In genomic region chr6:28877945-28878666, GRCm38 (mm10) we compare ENCODE assay signal across 9 mouse cellular contexts. TPM values are rescaled to one million over a fixed set of nuclear protein-coding genes. Genes with fewer than 3 reads are reported as not detected.
A peak's percentile ranks its signal among the peaks of the same experiment; 100 is the strongest.
DNase-seq lines count a peak whose midpoint lies in the region; ATAC-seq lines count a peak whose summit lies in the region.
"Had no signal": no experiment of that assay in that cellular context is flagged by ENCODE, and none has a peak within 500 bp of the region (broad histone marks: within the 10 kb centered on the region; RNA-seq: fewer than 3 reads in every experiment).

No protein-coding gene starts in this region.

- ATAC-seq in heart, embryonic 13.5 days (ENCODE audit: extremely low read depth, insufficient number of reproducible peaks, low FRiP score, low TSS enrichment): no peak
- ATAC-seq in forebrain, embryonic 11.5 days (replicated peaks; ENCODE audit: low FRiP score): peak; percentile 89
- ATAC-seq in midbrain, embryonic 14.5 days (ENCODE audit: low FRiP score, low TSS enrichment): peak; percentile 73

- no peaks in the 10 kb centered on the region for H3K9me3 ChIP-seq in heart, embryonic 13.5 days
- H3K9me3 ChIP-seq in forebrain, embryonic 11.5 days (ENCODE audit: control insufficient read depth, low read length): no peaks in the 10 kb centered on the region
- H3K9me3 ChIP-seq in midbrain, embryonic 14.5 days (ENCODE audit: control insufficient read depth, low read length): no peaks in the 10 kb centered on the region
- no peaks in the 10 kb centered on the region for H3K9me3 ChIP-seq in limb, embryonic 10.5 days (replicated peaks)
- H3K9me3 ChIP-seq: stomach, embryonic 15.5 days had no signal

- no peak overlapping the region for H3K9ac ChIP-seq in heart, embryonic 13.5 days
- H3K9ac ChIP-seq in forebrain, embryonic 11.5 days (ENCODE audit: low read length): peak overlapping the region; percentile 21; the same call in 1 of the 2 replicates
- no peak overlapping the region for H3K9ac ChIP-seq in midbrain, embryonic 14.5 days (replicated peaks; ENCODE audit: low read length)
- H3K9ac ChIP-seq: stomach, embryonic 15.5 days had no signal

- H3K27ac ChIP-seq in heart, embryonic 13.5 days (replicated peaks): 0 out of 2 replicates have a peak overlapping the region, but pooled peaks have one; percentile 12
- peak overlapping the region; percentile 14; the same call in 1 of the 2 replicates for H3K27ac ChIP-seq in forebrain, embryonic 11.5 days (ENCODE audit: low read depth, low read length)
- H3K27ac ChIP-seq in midbrain, embryonic 14.5 days (replicated peaks; ENCODE audit: low read depth, low read length): peak overlapping the region; percentile 45
- no peak overlapping the region for H3K27ac ChIP-seq in limb, embryonic 10.5 days
- H3K27ac ChIP-seq: stomach, embryonic 15.5 days had no signal

- peaks cover 44% of the 10 kb centered on the region for H3K4me1 ChIP-seq in heart, embryonic 13.5 days
- peaks cover 18% of the 10 kb centered on the region for H3K4me1 ChIP-seq in forebrain, embryonic 11.5 days (replicated peaks; ENCODE audit: control insufficient read depth, insufficient read depth, low read length)
- H3K4me1 ChIP-seq in midbrain, embryonic 14.5 days (ENCODE audit: control insufficient read depth, insufficient read depth, low read length): peaks cover 37% of the 10 kb centered on the region
- H3K4me1 ChIP-seq in limb, embryonic 10.5 days: peaks cover 32% of the 10 kb centered on the region

- peaks cover 58% of the 10 kb centered on the region for H3K36me3 ChIP-seq in heart, embryonic 13.5 days
- H3K36me3 ChIP-seq in forebrain, embryonic 11.5 days (ENCODE audit: control insufficient read depth, insufficient read depth, low read length): no peaks in the 10 kb centered on the region
- no peaks in the 10 kb centered on the region for H3K36me3 ChIP-seq in midbrain, embryonic 14.5 days (ENCODE audit: control insufficient read depth, insufficient read depth, low read length)
- peaks cover 55% of the 10 kb centered on the region for H3K36me3 ChIP-seq in limb, embryonic 10.5 days
- H3K36me3 ChIP-seq: stomach, embryonic 15.5 days had no signal

- WGBS in heart, embryonic 13.5 days: 16% methylated on average over 7 of the region's 7 CpGs
- 21% methylated on average over 7 of the region's 7 CpGs for WGBS in forebrain, embryonic 11.5 days
- 19% methylated on average over 7 of the region's 7 CpGs for WGBS in midbrain, embryonic 14.5 days
- 26% methylated on average over 7 of the region's 7 CpGs for WGBS in limb, embryonic 10.5 days

- no peak for DNase-seq in heart, adult 18-20 months
- DNase-seq in CD4-positive, CD25-positive, alpha-beta regulatory T cell, adult 2 months (ENCODE audit: low read depth, low spot score): peak; percentile 54
- DNase-seq in forebrain, embryonic 11.5 days (ENCODE audit: low spot score): peak; percentile 82
- DNase-seq in midbrain, embryonic 14.5 days: peak; percentile 76
- no peak for DNase-seq in limb, embryonic 10.5 days (ENCODE audit: low spot score)
- DNase-seq in adrenal gland, adult 18-20 months (ENCODE audit: low spot score in 2 of 2): no peak
- no peak for DNase-seq in urinary bladder, postnatal 36 days (ENCODE audit: low spot score in 2 of 2)

- 0 out of 2 replicates have a peak, but pooled peaks cover 7% of the 10 kb centered on the region for H3K27me3 ChIP-seq in heart, embryonic 13.5 days (replicated peaks)
- no peaks in the 10 kb centered on the region for H3K27me3 ChIP-seq in forebrain, embryonic 11.5 days (ENCODE audit: control insufficient read depth, insufficient read depth, low read length)
- H3K27me3 ChIP-seq in midbrain, embryonic 14.5 days (ENCODE audit: control insufficient read depth, insufficient read depth, low read length): no peaks in the 10 kb centered on the region
- no peaks in the 10 kb centered on the region for H3K27me3 ChIP-seq in limb, embryonic 10.5 days (ENCODE audit: low read depth, poor library complexity, severe bottlenecking)
- H3K27me3 ChIP-seq: stomach, embryonic 15.5 days had no signal

- 0 out of 2 replicates have a peak overlapping the region, but pooled peaks have one; percentile 1 for H3K4me2 ChIP-seq in heart, embryonic 13.5 days
- no peak overlapping the region for H3K4me2 ChIP-seq in forebrain, embryonic 11.5 days (ENCODE audit: low read depth, low read length, severe bottlenecking)
- H3K4me2 ChIP-seq in midbrain, embryonic 14.5 days (ENCODE audit: low read length): no peak overlapping the region
- H3K4me2 ChIP-seq: stomach, embryonic 15.5 days had no signal

- H3K4me3 ChIP-seq in heart, embryonic 13.5 days: no peak overlapping the region
- no peak overlapping the region for H3K4me3 ChIP-seq in forebrain, embryonic 11.5 days (ENCODE audit: low read depth, low read length)
- no peak overlapping the region for H3K4me3 ChIP-seq in midbrain, embryonic 14.5 days (replicated peaks; ENCODE audit: low read depth, low read length)
- H3K4me3 ChIP-seq in limb, embryonic 10.5 days: no peak overlapping the region
- H3K4me3 ChIP-seq: stomach, embryonic 15.5 days had no signal

RNA-seq across cellular contexts. Expression of gene Lrrc4, which starts 46.6 kb away (rescaled TPM):
- polyA plus RNA-seq in heart, embryonic 13.5 days (2015; fragmentation: Nextera tagmentation; extraction: Ambion mirVana): 0.40 and 0.41 TPM in 2 replicates
- total RNA-seq in heart, adult 18-20 months (2021): under 1 TPM; 0.54 to 0.65 TPM
- polyA plus RNA-seq in forebrain, embryonic 11.5 days (2014; fragmentation: Nextera tagmentation; extraction: Ambion mirVana): 3.6 and 3.7 TPM in 2 replicates
- 7.5 and 8.3 TPM in 2 replicates for polyA plus RNA-seq in midbrain, embryonic 14.5 days (2014; fragmentation: Nextera tagmentation; extraction: Ambion mirVana)
- polyA plus RNA-seq in limb, embryonic 10.5 days (2016; fragmentation: Nextera tagmentation; extraction: Ambion mirVana): 0.16 and 0.36 TPM in 2 replicates
- 10 to 100 TPM; 10.2 to 12.0 TPM for total RNA-seq in adrenal gland, adult 18-20 months (2021)

Comparison
In these comparisons a context has a peak if more than half of its experiments do, and no peak if none do; other contexts are left out.
1. DNase-seq: peak in CD4-positive, CD25-positive, alpha-beta regulatory T cell, adult 2 months (single experiment), forebrain, embryonic 11.5 days (single experiment) and midbrain, embryonic 14.5 days (single experiment); none in heart, adult 18-20 months (0 of 2), limb, embryonic 10.5 days (single experiment), adrenal gland, adult 18-20 months (0 of 2) and urinary bladder, postnatal 36 days (0 of 2).